Mouse (Mus musculus): ENCODE data around the gene Pls1.

Gene Pls1

DNA sequence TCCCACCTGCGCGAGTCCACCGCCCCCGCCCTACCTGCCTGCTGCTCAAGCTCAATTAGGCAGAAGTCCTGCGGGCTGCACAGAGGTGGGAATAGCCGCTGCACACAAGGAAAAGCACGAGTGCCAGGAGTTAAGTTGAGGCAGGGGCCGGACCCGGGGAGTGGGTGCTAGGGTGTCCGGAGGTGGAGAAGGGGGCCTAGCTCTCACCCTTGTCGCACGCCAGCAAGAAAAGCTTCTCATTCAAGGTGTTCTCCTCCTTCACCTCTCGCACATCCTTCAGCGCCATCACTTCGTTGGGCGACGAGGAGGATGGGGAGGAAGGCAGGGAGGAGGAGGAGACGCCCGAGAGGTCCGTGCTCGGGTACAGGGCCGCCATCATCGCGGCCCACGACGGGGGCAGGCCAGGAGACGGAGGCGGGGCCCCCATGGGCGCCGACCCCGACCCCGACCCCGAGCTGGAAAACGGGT lies 95.6 kb downstream of the Pls1 start:
- in situ Hi-C loops (cut with MboI; ENCODE audit: low pct_unique_long_range_greater_than_20kb in 1 of 2, low sequenced_read_pairs in 2 of 2, unreplicated experiment in 1 of 2): no loop called here

DNA sequence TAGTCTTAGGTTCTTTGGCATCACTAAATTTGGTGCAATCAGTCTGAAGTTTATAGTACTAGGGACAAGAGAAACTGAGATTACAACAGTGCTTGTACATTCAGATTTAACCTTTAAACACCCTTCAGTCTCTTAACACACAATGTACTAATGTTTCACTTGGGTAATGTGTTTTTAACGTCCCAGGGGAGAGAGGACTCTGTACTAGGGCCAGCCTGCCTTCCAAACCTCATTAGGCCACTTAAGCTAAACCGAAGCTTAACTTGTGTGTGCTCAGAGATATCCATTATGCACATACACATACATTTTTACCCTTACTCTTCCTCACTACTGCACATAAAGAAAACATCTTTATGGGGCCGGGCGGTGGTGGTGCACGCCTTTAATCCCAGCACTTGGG lies 97.8 kb downstream of the Pls1 start:
- in situ Hi-C loops (cut with MboI; ENCODE audit: low pct_unique_long_range_greater_than_20kb in 1 of 2, low sequenced_read_pairs in 2 of 2, unreplicated experiment in 1 of 2): no loop called here

DNA sequence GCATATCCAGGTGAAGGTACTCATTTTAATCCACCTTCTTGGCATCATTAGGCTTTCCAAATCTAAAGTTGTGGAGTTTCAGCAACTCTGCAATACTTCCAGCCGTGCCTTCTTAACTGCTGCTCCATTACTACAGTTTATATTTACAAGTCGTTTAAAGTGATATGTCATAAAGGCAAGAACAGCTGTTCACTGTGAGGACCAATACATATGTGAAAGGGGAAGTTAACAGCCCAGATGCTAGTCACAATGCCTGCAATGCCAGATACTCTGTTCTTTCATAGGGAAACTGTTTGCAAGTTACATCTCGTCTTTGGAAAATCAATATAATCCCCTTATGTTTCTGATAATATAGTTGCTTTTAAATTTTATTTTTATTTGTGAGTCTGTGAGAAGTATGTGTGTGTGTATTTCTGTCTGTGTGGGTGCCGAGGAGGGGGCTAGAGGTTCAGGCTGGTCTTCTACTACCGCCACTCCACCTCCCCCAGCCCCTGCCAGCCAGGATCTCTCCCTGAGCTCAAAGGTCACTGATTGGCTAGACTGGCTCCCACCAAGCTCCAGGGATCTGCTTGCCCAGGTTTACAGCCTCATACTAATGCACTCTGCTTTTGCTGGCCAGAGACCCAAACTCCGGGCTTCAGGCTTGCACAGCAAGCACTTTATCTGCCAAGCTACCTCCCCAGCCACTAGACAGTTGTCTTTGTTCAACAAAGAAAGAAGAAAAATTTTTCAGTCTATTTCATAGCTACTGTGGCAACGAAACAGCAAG lies 100.1 kb downstream of the Pls1 start:
- in situ Hi-C loops (cut with MboI; ENCODE audit: low pct_unique_long_range_greater_than_20kb in 1 of 2, low sequenced_read_pairs in 2 of 2, unreplicated experiment in 1 of 2): no loop called here

DNA sequence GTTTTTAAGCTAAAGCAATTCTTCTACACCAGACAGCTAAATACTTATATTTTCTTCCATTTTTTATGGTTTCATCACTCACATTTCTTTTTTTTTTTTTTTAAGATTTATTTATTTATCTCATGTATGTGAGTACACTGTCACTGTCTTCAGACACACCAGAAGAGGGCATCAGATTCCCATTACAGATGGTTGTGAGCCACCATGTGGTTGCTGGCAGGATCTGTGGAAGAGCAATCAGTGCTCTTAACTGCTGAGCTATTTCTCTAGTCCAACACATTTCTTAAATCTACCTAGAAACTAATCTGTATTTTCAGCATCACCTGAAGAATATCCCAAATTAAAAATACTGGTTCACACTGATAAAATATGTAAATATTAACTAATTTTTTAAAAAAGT lies 108.9 kb downstream of the Pls1 start:
- in situ Hi-C loops (cut with MboI; ENCODE audit: low pct_unique_long_range_greater_than_20kb in 1 of 2, low sequenced_read_pairs in 2 of 2, unreplicated experiment in 1 of 2): no loop called here

DNA sequence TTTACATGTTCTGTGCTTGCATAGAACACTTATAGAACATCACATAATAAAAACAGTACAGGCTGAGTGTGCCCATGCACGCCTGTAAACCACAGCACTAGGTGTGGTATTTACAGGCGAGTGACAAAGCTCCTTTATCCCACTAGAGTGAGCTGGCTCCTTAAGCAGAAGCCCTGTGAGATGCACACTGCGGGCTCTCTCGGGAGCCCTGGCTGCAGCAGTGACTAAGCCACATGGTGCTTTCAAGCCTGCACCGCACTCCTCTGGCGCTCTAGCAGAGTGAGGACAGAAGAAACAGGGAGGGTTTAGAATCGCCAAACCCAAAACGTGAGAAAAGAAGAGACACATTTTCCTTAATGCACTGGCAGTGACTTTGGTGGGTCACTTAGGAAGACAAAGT lies 132.5 kb downstream of the Pls1 start:
- in situ Hi-C loops (cut with MboI; ENCODE audit: low pct_unique_long_range_greater_than_20kb in 1 of 2, low sequenced_read_pairs in 2 of 2, unreplicated experiment in 1 of 2): loop anchor here in 1 of 2 experiments (25.0 kb wide), 1 partner anchor 125 kb away; the partner anchor contains the start of gene Pls1

DNA sequence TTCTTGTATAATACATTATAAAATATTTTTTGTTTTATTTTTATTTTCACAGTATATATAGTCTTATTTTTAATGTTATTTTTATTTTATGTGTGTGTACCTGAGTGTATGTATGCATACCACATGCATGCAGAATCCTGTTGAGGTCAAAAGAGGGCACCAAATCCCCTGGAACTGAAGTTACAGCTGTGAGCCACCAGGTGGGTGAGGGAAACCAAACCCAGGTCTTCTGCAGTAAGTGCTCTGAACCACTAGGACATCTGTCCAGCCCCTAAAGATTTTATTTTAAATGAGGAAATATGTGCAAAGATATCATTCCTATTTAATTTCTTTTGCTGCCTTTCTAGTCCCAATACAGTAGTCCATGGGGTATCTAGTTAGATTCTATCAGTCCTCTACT lies 136.2 kb downstream of the Pls1 start:
- in situ Hi-C loops (cut with MboI; ENCODE audit: low pct_unique_long_range_greater_than_20kb in 1 of 2, low sequenced_read_pairs in 2 of 2, unreplicated experiment in 1 of 2): loop anchor here in 1 of 2 experiments (25.0 kb wide), 1 partner anchor 128 kb away; the partner anchor contains the start of gene Pls1

DNA sequence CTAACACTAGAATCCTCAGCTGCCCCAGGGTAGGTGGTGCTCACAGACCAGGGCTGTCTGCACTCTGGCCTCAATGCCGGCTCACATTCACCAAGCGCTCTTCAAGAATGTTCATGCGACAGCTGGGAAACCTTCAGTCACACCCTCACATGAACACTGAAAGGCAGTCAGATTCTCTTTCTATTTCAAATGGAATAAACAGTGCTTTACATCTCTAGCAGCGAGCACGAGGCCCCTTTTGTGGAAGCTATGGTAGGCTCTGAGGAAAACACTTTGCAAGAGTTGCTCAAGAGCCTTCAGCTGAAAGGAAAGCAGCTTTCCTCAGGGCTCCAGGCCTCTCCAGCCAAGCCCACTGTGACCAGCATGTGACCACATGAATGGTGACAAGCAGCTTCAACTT lies 139.7 kb downstream of the Pls1 start:
- in situ Hi-C loops (cut with MboI; ENCODE audit: low pct_unique_long_range_greater_than_20kb in 1 of 2, low sequenced_read_pairs in 2 of 2, unreplicated experiment in 1 of 2): loop anchor here in 1 of 2 experiments (25.0 kb wide), 1 partner anchor 132 kb away; the partner anchor contains the start of gene Pls1

DNA sequence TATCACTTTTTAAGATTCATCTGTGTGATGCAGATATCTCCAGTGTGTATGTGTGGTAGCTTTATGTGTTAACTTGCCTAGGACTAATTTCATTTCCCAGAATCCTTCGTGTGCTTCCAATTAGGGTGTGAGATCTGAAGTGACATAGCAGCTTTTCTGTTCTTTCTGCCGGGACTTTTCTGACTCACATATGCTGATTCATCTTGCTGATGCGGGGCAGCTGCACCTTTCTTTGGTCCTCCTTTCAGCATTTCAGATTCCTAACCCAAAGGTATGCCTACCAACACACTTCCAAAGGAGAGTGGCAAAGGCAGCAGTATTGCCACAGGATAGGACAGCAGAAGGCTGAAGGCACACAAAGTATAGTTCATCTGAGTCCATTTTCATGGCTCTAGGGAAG lies 141.0 kb downstream of the Pls1 start:
- in situ Hi-C loops (cut with MboI; ENCODE audit: low pct_unique_long_range_greater_than_20kb in 1 of 2, low sequenced_read_pairs in 2 of 2, unreplicated experiment in 1 of 2): loop anchor here in 1 of 2 experiments (25.0 kb wide), 1 partner anchor 133 kb away; the partner anchor contains the start of gene Pls1
